Mouse (Mus musculus) yolk sac, embryonic 10.5 days (tissue): ENCODE measurements around the gene Tubgcp4.
"Not testable (repeated sequence)": the region's sequence is repeated elsewhere in the genome, so short reads cannot be mapped to it uniquely, and the experiment has no call there.

Source experiments
- DNase-seq: peaks from one replicate; pipeline ENCODE4 v3.0.0-alpha.2; 2017; ENCODE audit warnings: low spot score

Gene Tubgcp4

GRCm38 (mm10) chr2:121170481-121170971, at the start of gene Tubgcp4:
Tubgcp4 (plus strand) TSS chr2:121170654.
- peak; percentile 68 for DNase-seq

- DNase-seq, result not testable (repeated sequence)
Observed at GRCm38 (mm10) chr2:121126302-121126701, 44.2 kb upstream of the Tubgcp4 start.

GRCm38 (mm10) chr2:121127536-121127935, 42.9 kb upstream of the Tubgcp4 start:
- DNase-seq, result no peak

GRCm38 (mm10) chr2:121128865-121129620, 41.4 kb upstream of the Tubgcp4 start:
- no peak for DNase-seq

GRCm38 (mm10) chr2:121132822-121133221, 37.6 kb upstream of the Tubgcp4 start:
- DNase-seq, result no peak

GRCm38 (mm10) chr2:121137371-121137770, 33.1 kb upstream of the Tubgcp4 start:
- DNase-seq, result no peak

GRCm38 (mm10) chr2:121139266-121140017, 31.0 kb upstream of the Tubgcp4 start:
- DNase-seq, result peak; percentile 14

GRCm38 (mm10) chr2:121140018-121140882, 30.2 kb upstream of the Tubgcp4 start, which contains the start of the genes Adal and Lcmt2:
Adal (plus strand) TSS chr2:121140428.
Lcmt2 (minus strand) TSS chr2:121140653.
- peak; percentile 94 for DNase-seq

- DNase-seq, result no peak
Observed at GRCm38 (mm10) chr2:121141216-121142035, 29.0 kb upstream of the Tubgcp4 start.

- DNase-seq, result no peak
Observed at GRCm38 (mm10) chr2:121142415-121142814, 28.0 kb upstream of the Tubgcp4 start.

GRCm38 (mm10) chr2:121149679-121150078, 20.8 kb upstream of the Tubgcp4 start:
- DNase-seq, result no peak

GRCm38 (mm10) chr2:121153100-121153499, 17.4 kb upstream of the Tubgcp4 start:
- no peak for DNase-seq

GRCm38 (mm10) chr2:121169173-121169572, 1.3 kb upstream of the Tubgcp4 start:
- DNase-seq, result no peak

GRCm38 (mm10) chr2:121169902-121170301, 552 bp upstream of the Tubgcp4 start:
- DNase-seq, result peak; percentile 7

- peak; percentile 89 for DNase-seq
Observed at GRCm38 (mm10) chr2:121170980-121171742, 707 bp downstream of the Tubgcp4 start, which contains the start of gene Zscan29. Zscan29 (minus strand) TSS chr2:121171125.

GRCm38 (mm10) chr2:121178828-121179479, 8.5 kb downstream of the Tubgcp4 start:
- no peak for DNase-seq

GRCm38 (mm10) chr2:121183431-121183830, 13.0 kb downstream of the Tubgcp4 start:
- no peak for DNase-seq

GRCm38 (mm10) chr2:121184142-121184541, 13.7 kb downstream of the Tubgcp4 start:
- DNase-seq, result no peak

GRCm38 (mm10) chr2:121188530-121188929, 18.1 kb downstream of the Tubgcp4 start:
- DNase-seq, result no peak

GRCm38 (mm10) chr2:121195466-121195865, 25.0 kb downstream of the Tubgcp4 start:
- no peak for DNase-seq
